Mouse (Mus musculus) liver, adult 2 months (tissue): ENCODE data around the gene Hivep2. TPM values are rescaled to one million over a fixed set of nuclear protein-coding genes. Genes with fewer than 3 reads are reported as not detected.

Experiments
- DNase-seq: peaks from one replicate; pipeline ENCODE4 v3.0.0-alpha.2; 2011; ENCODE audit warnings: low read depth, low spot score; ENCODE audit errors: extremely low read depth
- H3K27ac ChIP-seq: fragments of 200-500 bp; replicated peaks from 2 replicates; pipeline ENCODE4 v1.5.1; 2012; ENCODE audit warnings: low read depth, mild to moderate bottlenecking, control low read depth, inconsistent platforms, low read length; ENCODE audit not compliant: insufficient read depth
- H3K27me3 ChIP-seq: fragments of 200-500 bp; 2 replicates; pipeline ENCODE4 v1.6.1; 2012; ENCODE audit warnings: mild to moderate bottlenecking, moderate library complexity, low read length, inconsistent platforms; ENCODE audit not compliant: control insufficient read depth, insufficient read depth
- H3K36me3 ChIP-seq: fragments of 200-500 bp; 2 replicates; pipeline ENCODE4 v1.6.1; 2012; ENCODE audit warnings: low read length, inconsistent platforms; ENCODE audit not compliant: control insufficient read depth, insufficient read depth
- H3K4me1 ChIP-seq: fragments of 200-500 bp; 2 replicates; pipeline ENCODE4 v1.6.1; 2011; ENCODE audit warnings: low read length; ENCODE audit not compliant: control insufficient read depth, insufficient read depth
- H3K4me3 ChIP-seq: fragments of 200-500 bp; 2 replicates; pipeline ENCODE4 v1.5.1; 2011; ENCODE audit warnings: low read depth, mild to moderate bottlenecking, control low read depth, low read length, moderate library complexity; ENCODE audit not compliant: insufficient read depth
- H3K79me2 ChIP-seq: fragments of 200-500 bp; 2 replicates; pipeline ENCODE4 v1.6.1; 2012; ENCODE audit warnings: inconsistent platforms, mild to moderate bottlenecking, low read length, moderate library complexity; ENCODE audit not compliant: control insufficient read depth, insufficient read depth
- H3K9ac ChIP-seq: fragments of 200-500 bp; 2 replicates; pipeline ENCODE4 v1.6.1; 2012; ENCODE audit warnings: low read depth, mild to moderate bottlenecking, control low read depth, inconsistent platforms, low read length
- CTCF ChIP-seq: fragments of 200-500 bp; IDR thresholded peaks from 2 replicates; pipeline ENCODE4 v1.5.1; 2011; ENCODE audit warnings: low read depth, low read length, control low read depth
- POLR2A ChIP-seq: fragments of 200-500 bp; IDR thresholded peaks from 2 replicates; pipeline ENCODE4 v1.6.1; 2011; ENCODE audit warnings: low read length, control low read depth; ENCODE audit not compliant: insufficient read depth; ENCODE audit errors: extremely low read depth
- WGBS: fragments of 180-500 bp; shearing (Covaris S2); methylation state at CpG from one replicate; pipeline ENCODE4 v1.1.7; 2018; 5-methylcytosine and 5-hydroxymethylcytosine counted together
- polyA plus RNA-seq: library from polyadenylated mRNA; depleted of rRNA; stranded (reverse); fragments of >200 nt; gene quantifications from 2 replicates; pipeline ENCODE4 v1.2.3, GENCODE M21; 2012
- total RNA-seq: library from RNA; depleted of rRNA; stranded (reverse); fragments of >200 nt; gene quantifications from 2 replicates; pipeline ENCODE4 v1.2.3, GENCODE M21; 2014

Hivep2 gene
- total and polyA plus RNA-seq, 2 experiments = 1.5 to 6.4 TPM

GRCm38 (mm10) chr10:14037977-14038489 is 72.2 kb downstream of the Hivep2 start:
- Histone ChIP-seq H3K27ac (no peak overlapping the region), H3K79me2 (peaks cover 6% of the 10 kb centered on the region; the same call in 1 of the 2 replicates), H3K9ac (no peak overlapping the region), H3K4me3 (no peak overlapping the region), H3K36me3 (no peaks in the 10 kb centered on the region), H3K27me3 (no peaks in the 10 kb centered on the region), H3K4me1 (peaks cover 1% of the 10 kb centered on the region; the same call in 1 of the 2 replicates)
- WGBS = 90% methylated on average over 7 of the region's 7 CpGs
- TF ChIP-seq CTCF (no peak), POLR2A (no peak)
- no peak for DNase-seq

- DNase-seq = no peak
- Histone ChIP-seq H3K4me1 (no peaks in the 10 kb centered on the region), H3K27me3 (no peaks in the 10 kb centered on the region), H3K9ac (no peak overlapping the region), H3K36me3 (no peaks in the 10 kb centered on the region), H3K4me3 (no peak overlapping the region), H3K27ac (no peak overlapping the region), H3K79me2 (peaks cover 2% of the 10 kb centered on the region; the same call in 1 of the 2 replicates)
- 84% methylated on average over 9 of the region's 9 CpGs for WGBS
- no peak for TF ChIP-seq CTCF
These were observed 75.0 kb downstream of the Hivep2 start for GRCm38 (mm10) chr10:14040716-14041470.

GRCm38 (mm10) chr10:14041606-14042005 is 75.7 kb downstream of the Hivep2 start:
- H3K9ac ChIP-seq = no peak overlapping the region
- no peaks in the 10 kb centered on the region; the same call in 1 of the 2 replicates for H3K4me1 ChIP-seq
- peaks cover 2% of the 10 kb centered on the region; the same call in 1 of the 2 replicates for H3K79me2 ChIP-seq
- H3K36me3 ChIP-seq = no peaks in the 10 kb centered on the region
- 87% methylated on average over 5 of the region's 5 CpGs for WGBS
- no peak overlapping the region for H3K27ac ChIP-seq
- TF ChIP-seq POLR2A (no peak), CTCF (no peak)
- DNase-seq = no peak
- H3K4me3 ChIP-seq = no peak overlapping the region
- H3K27me3 ChIP-seq = no peaks in the 10 kb centered on the region

GRCm38 (mm10) chr10:14042539-14043348 is 76.9 kb downstream of the Hivep2 start:
- DNase-seq = no peak
- no peak overlapping the region for H3K9ac ChIP-seq
- H3K27ac ChIP-seq = no peak overlapping the region
- peaks cover 2% of the 10 kb centered on the region; the same call in 1 of the 2 replicates for H3K79me2 ChIP-seq
- WGBS = 87% methylated on average over 12 of the region's 12 CpGs
- H3K36me3 ChIP-seq = no peaks in the 10 kb centered on the region
- no peak overlapping the region for H3K4me3 ChIP-seq
- no peaks in the 10 kb centered on the region; the same call in 1 of the 2 replicates for H3K4me1 ChIP-seq
- no peak for TF ChIP-seq POLR2A
- TF ChIP-seq CTCF = no peak
- no peaks in the 10 kb centered on the region for H3K27me3 ChIP-seq

- H3K27ac ChIP-seq = no peak overlapping the region
- H3K27me3 ChIP-seq = no peaks in the 10 kb centered on the region
- peaks cover 2% of the 10 kb centered on the region; the same call in 1 of the 2 replicates for H3K79me2 ChIP-seq
- no peak overlapping the region for H3K9ac ChIP-seq
- DNase-seq = no peak
- H3K4me3 ChIP-seq = no peak overlapping the region
- no peak for TF ChIP-seq POLR2A
- WGBS = 86% methylated on average over 4 of the region's 4 CpGs
- H3K36me3 ChIP-seq = no peaks in the 10 kb centered on the region
- no peaks in the 10 kb centered on the region; the same call in 1 of the 2 replicates for H3K4me1 ChIP-seq
These were observed 77.5 kb downstream of the Hivep2 start for GRCm38 (mm10) chr10:14043349-14043710.
